Mouse (Mus musculus) liver, embryonic 14.5 days (tissue): Measurements from ENCODE around the gene Aspdh.

ENCODE experiments used
- CTCF ChIP-seq: IDR thresholded peaks from 2 replicates; pipeline ENCODE4 v1.5.1; 2016; ENCODE audit warnings: antibody characterized with exemption, low read depth, control low read depth
- EP300 ChIP-seq: IDR thresholded peaks from 2 replicates; pipeline ENCODE4 v1.6.1; 2016; ENCODE audit warnings: antibody characterized with exemption, low read depth

DNA sequence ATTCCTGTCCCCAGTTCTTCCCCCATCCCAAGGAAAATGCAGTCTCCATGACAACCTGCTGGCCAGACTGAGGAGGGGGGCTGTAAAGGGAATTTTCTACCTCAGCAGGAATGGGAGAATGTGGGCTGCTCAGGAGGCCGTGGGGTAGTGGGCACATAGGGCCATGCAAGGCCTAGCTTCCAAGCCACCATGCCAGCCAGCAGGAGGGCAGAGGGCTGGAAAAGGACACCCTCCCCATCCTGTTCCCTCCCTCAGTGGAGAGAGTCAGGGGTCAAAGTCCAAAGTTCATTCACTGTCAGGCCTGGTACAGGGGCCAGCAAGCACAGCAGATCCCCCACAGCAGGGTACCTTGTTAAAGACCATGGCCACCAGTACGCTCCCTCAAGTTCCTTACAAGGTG is at the start of gene Aspdh:
- TF ChIP-seq CTCF (no peak), EP300 (no peak)
